Mouse (Mus musculus): ENCODE measurements around the gene Xrcc3. TPM values are rescaled to one million over a fixed set of nuclear protein-coding genes. Genes with fewer than 3 reads are reported as not detected.

Gene Xrcc3
- 1 to 10 TPM; 2.9 to 6.4 TPM for polyA plus RNA-seq (2017; shearing (Covaris generic))

DNA sequence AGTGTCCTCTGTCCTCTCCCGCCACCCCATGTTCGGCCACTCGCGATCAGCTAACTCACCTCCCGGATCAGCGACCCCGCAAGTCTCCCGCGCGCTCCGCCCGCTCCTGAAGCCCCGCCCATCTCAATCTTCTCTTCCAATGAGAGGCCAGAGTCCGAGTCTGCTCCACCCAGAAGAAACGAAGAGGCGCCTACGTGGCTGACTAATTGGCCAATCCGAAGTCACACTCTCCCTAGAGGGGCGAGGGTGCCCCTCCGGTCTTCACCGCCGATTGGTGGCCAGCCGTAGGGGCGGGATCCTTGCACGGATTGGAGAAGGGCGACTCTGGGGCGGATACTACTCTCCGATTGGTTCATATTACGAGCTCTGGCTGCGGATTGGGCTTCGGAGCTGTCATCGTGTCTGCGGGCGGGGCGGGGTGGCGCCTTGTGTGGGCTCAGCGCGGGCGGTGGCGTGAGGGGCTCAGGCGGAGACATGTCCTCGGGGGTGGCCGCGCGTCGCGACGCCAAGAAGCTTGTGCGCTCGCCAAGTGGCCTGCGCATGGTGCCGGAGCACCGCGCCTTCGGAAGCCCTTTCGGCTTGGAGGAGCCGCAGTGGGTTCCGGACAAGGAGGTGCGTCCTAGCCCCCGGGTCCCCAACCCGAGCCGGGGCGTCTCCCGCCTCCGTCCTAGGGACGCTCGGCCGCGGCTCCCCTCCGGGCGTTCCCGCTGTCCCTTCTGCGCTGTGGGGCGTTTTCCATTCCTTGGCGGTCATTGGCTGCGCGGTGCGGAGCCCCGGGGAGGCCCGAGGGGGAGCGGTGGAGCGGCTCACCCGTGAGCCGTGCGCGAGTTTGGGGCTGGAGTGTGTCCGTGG is at the start of gene Xrcc3, which contains the start of gene Zfyve21:
Gene Xrcc3 (minus strand): TSS at position 108 of the 852 bp plus-strand sequence.
Gene Zfyve21 (plus strand): TSS at position 405 of the 852 bp plus-strand sequence.

DNA sequence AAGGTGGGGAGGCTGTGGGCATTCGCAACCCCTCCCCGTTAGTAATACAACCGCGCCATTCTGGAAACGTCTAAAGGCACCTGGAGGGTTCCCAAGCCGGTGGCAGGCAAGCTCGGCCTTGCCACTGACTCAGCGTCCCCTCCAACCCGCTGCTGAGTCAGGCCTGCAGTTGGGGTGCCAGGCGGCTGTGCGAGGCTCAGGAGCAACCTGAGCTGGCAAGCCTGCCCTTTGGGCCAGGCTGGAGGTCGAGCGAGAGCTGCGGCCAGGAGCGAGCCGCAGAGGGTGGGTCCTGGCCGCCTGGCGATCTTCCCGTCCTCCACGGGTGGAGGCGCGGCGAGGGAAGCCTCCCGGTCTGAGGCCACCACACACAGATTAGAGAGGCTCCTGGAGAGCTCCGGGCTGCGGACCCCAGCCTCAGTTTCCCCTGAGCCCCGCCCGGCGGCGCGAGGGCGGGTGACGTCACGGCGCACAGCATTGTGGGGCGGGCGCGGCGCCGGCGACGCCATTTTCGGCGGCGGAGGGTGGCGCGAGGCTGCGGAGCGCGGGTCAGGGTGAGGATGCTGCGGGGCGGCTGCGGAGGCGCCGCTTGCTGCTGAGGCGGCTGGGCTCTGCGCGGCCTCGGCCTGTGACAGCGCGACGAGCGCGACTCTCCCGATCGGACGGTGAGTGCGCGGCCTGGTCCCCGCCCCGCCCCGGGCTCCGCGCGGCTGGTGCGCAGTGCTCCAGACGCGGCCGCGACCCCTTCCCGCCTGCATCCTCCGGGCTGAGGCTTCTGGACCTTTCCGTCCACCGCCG is 55.1 kb downstream of the Xrcc3 start, which contains the start of gene Klc1:
Gene Klc1 (plus strand): TSS at position 469 of the 795 bp plus-strand sequence.

Other genes starting within 250 kb of the Xrcc3 start
- 100 to 1,000 TPM; 103 to 130 TPM for gene Mark3, start 239.3 kb downstream of the Xrcc3 start, polyA plus RNA-seq (2017; shearing (Covaris generic))
- 10 to 100 TPM; 22.8 to 23.9 TPM for gene Ckb, start 141.5 kb downstream of the Xrcc3 start, polyA plus RNA-seq (2017; shearing (Covaris generic))
- gene Trmt61a, start 135.8 kb downstream of the Xrcc3 start, polyA plus RNA-seq (2017; shearing (Covaris generic)) = 10 to 100 TPM; 15.8 to 20.3 TPM
- 10 to 100 TPM; 42.7 to 59.4 TPM for gene Bag5, start 100.6 kb downstream of the Xrcc3 start, polyA plus RNA-seq (2017; shearing (Covaris generic))
- 10 to 100 TPM; 51.6 to 53.1 TPM for gene Apopt1, start 100.6 kb downstream of the Xrcc3 start, polyA plus RNA-seq (2017; shearing (Covaris generic))
- 10 to 100 TPM; 48.7 to 50.6 TPM for gene Klc1, start 55.0 kb downstream of the Xrcc3 start, polyA plus RNA-seq (2017; shearing (Covaris generic))
- 1 to 10 TPM; 5.4 to 6.0 TPM for gene Zfyve21, start 297 bp upstream of the Xrcc3 start, polyA plus RNA-seq (2017; shearing (Covaris generic))
- 10 to 100 TPM; 63.0 to 79.4 TPM for gene Ppp1r13b, start 94.2 kb upstream of the Xrcc3 start, polyA plus RNA-seq (2017; shearing (Covaris generic))
- 100 to 1,000 TPM; 177 to 189 TPM for gene Atp5mpl, start 153.1 kb upstream of the Xrcc3 start, polyA plus RNA-seq (2017; shearing (Covaris generic))
- under 1 TPM; 0.29 to 0.47 TPM for gene Tdrd9, start 157.7 kb upstream of the Xrcc3 start, polyA plus RNA-seq (2017; shearing (Covaris generic))
- gene Rd3l, start 167.4 kb upstream of the Xrcc3 start, polyA plus RNA-seq (2017; shearing (Covaris generic)) = not detected

All from inflammation-experienced regulatory T-cells (primary cell).